Mouse (Mus musculus): ENCODE data around the gene Aldoc.

GRCm38 (mm10) chr11:78333992-78334391 is 11.2 kb downstream of the Aldoc start:
- no peak for TF ChIP-seq CTCF (IDR thresholded peaks at IDR 0.05; ENCODE audit: control insufficient read depth, insufficient read depth, low read length)
- TF ChIP-seq POLR2A (IDR thresholded peaks at IDR 0.05; ENCODE audit: borderline replicate concordance, control insufficient read depth, low read depth, low read length), result no peak
